Mouse (Mus musculus) kidney, adult 9 months (tissue): ENCODE measurements at regions not wholly inside any gene's neighbourhood (a gene's known extent, or its start where the extent isn't known, plus 50 kb on each side); places are given as distances from the start of the nearest gene placed in this dataset.

ENCODE experiments used
- DNase-seq: peaks from one replicate; pipeline ENCODE4 v3.0.0; 2022

GRCm38 (mm10) chr11:65638211-65638610 lies 149.9 kb downstream of the Map2k4 start:
- DNase-seq = no peak

GRCm38 (mm10) chr11:65637206-65637605 lies 150.9 kb downstream of the Map2k4 start:
- no peak for DNase-seq

- no peak for DNase-seq
These were observed 152.8 kb downstream of the Map2k4 start for GRCm38 (mm10) chr11:65635307-65635706.

- DNase-seq = peak; percentile 31
These were observed 156.9 kb downstream of the Map2k4 start for GRCm38 (mm10) chr11:65631164-65631563.

GRCm38 (mm10) chr11:65630436-65630835 lies 157.7 kb downstream of the Map2k4 start:
- DNase-seq = no peak

- DNase-seq = no peak
These were observed 158.8 kb downstream of the Map2k4 start for GRCm38 (mm10) chr11:65629320-65629719.

GRCm38 (mm10) chr11:65618976-65619375 lies 169.1 kb downstream of the Map2k4 start:
- no peak for DNase-seq

GRCm38 (mm10) chr11:65610536-65610935 lies 177.6 kb downstream of the Map2k4 start:
- no peak for DNase-seq

- no peak for DNase-seq
These were observed 179.0 kb downstream of the Map2k4 start for GRCm38 (mm10) chr11:65609056-65609455.

- no peak for DNase-seq
These were observed 190.6 kb downstream of the Map2k4 start for GRCm38 (mm10) chr11:65597298-65598076.

GRCm38 (mm10) chr11:65588491-65588890 lies 199.6 kb downstream of the Map2k4 start:
- DNase-seq = no peak

- no peak for DNase-seq
These were observed 220.3 kb downstream of the Map2k4 start for GRCm38 (mm10) chr11:65567831-65568230.

- DNase-seq = no peak
These were observed 229.9 kb downstream of the Map2k4 start for GRCm38 (mm10) chr11:65558236-65558635.

GRCm38 (mm10) chr11:65551073-65551472 lies 237.0 kb downstream of the Map2k4 start:
- no peak for DNase-seq

- DNase-seq = peak; percentile 71
These were observed 243.8 kb downstream of the Map2k4 start for GRCm38 (mm10) chr11:65544281-65544680.

- DNase-seq = peak; percentile 53
These were observed 244.5 kb downstream of the Map2k4 start for GRCm38 (mm10) chr11:65543581-65543980.

GRCm38 (mm10) chr11:65537046-65537630 lies 251.0 kb downstream of the Map2k4 start:
- no peak for DNase-seq

- no peak for DNase-seq
These were observed 252.2 kb downstream of the Map2k4 start for GRCm38 (mm10) chr11:65535726-65536442.

GRCm38 (mm10) chr11:65530744-65531143 lies 257.4 kb downstream of the Map2k4 start:
- peak; percentile 9 for DNase-seq

- DNase-seq = no peak
These were observed 235.5 kb upstream of the Myocd start for GRCm38 (mm10) chr11:65505106-65505865.

- DNase-seq = no peak
These were observed 228.2 kb upstream of the Myocd start for GRCm38 (mm10) chr11:65497979-65498378.

GRCm38 (mm10) chr11:65497415-65497814 lies 227.6 kb upstream of the Myocd start:
- no peak for DNase-seq

GRCm38 (mm10) chr11:65495034-65495433 lies 225.2 kb upstream of the Myocd start:
- peak; percentile 90 for DNase-seq
